Mouse (Mus musculus): ENCODE measurements around the gene Gm26992. TPM values are rescaled to one million over a fixed set of nuclear protein-coding genes. Genes with fewer than 3 reads are reported as not detected.

Gm26992 gene
- polyA plus RNA-seq, 2 experiments, result not detected

- peak overlapping the region; percentile 37 for H3K4me2 ChIP-seq (replicated peaks; ENCODE audit: low read depth, low read length, severe bottlenecking)
- 59% methylated on average over 17 of the region's 17 CpGs for WGBS
- H3K36me3 ChIP-seq (ENCODE audit: control insufficient read depth, insufficient read depth, low read length), result no peaks in the 10 kb centered on the region
- H3K27me3 ChIP-seq (ENCODE audit: control insufficient read depth, insufficient read depth, low read length), result no peaks in the 10 kb centered on the region
- no peaks in the 10 kb centered on the region for H3K4me1 ChIP-seq (ENCODE audit: control insufficient read depth, insufficient read depth, low read length)
- ATAC-seq (ENCODE audit: low FRiP score, low read depth) (peak; percentile 35; the same call in 1 of the 2 replicates), DNase-seq (ENCODE audit: low spot score) (peak; percentile 58)
- TF ChIP-seq POLR2A (IDR thresholded peaks at IDR 0.05; ENCODE audit: borderline replicate concordance, extremely low read depth, insufficient read depth, insufficient read length), result peak; percentile 77; the same call in 1 of the 2 replicates
- no peak overlapping the region for H3K27ac ChIP-seq (replicated peaks; ENCODE audit: low read depth, low read length)
- H3K9me3 ChIP-seq (ENCODE audit: control insufficient read depth, low read length), result no peaks in the 10 kb centered on the region
- no peak overlapping the region for H3K9ac ChIP-seq (ENCODE audit: low read depth, low read length, severe bottlenecking)
- H3K4me3 ChIP-seq (replicated peaks; ENCODE audit: low read length), result peak overlapping the region; percentile 40
These were observed 61.2 kb downstream of the Gm26992 start for GRCm38 (mm10) chrX:103483047-103483446.

DNA sequence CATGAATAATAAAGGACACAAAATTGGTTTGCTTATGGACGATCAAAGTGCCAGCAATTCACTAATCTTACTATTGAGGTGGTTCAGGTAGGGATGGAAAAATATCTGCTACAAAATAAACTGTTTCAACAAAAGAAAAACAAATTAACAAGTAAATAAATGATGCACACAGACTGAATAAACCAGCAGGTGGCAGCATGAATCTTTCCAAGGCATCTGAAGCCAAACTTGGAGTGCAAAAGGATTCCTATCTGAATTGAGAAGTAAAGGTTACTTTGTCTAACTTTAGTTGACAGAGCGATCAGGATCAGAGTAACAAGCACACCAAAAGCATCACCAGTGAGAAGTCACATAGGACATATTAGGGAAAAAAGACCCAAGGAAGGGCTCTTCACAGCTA, 62.2 kb downstream of the Gm26992 start:
- H3K4me3 ChIP-seq (replicated peaks; ENCODE audit: low read length), result no peak overlapping the region
- TF ChIP-seq POLR2A (IDR thresholded peaks at IDR 0.05; ENCODE audit: borderline replicate concordance, extremely low read depth, insufficient read depth, insufficient read length), result no peak
- H3K4me2 ChIP-seq (replicated peaks; ENCODE audit: low read depth, low read length, severe bottlenecking), result peak overlapping the region; percentile 37; the same call in 1 of the 2 replicates
- H3K4me1 ChIP-seq (ENCODE audit: control insufficient read depth, insufficient read depth, low read length), result no peaks in the 10 kb centered on the region
- no peaks in the 10 kb centered on the region for H3K27me3 ChIP-seq (ENCODE audit: control insufficient read depth, insufficient read depth, low read length)
- H3K9ac ChIP-seq (ENCODE audit: low read depth, low read length, severe bottlenecking), result no peak overlapping the region
- H3K27ac ChIP-seq (replicated peaks; ENCODE audit: low read depth, low read length), result no peak overlapping the region
- no peaks in the 10 kb centered on the region for H3K36me3 ChIP-seq (ENCODE audit: control insufficient read depth, insufficient read depth, low read length)
- H3K9me3 ChIP-seq (ENCODE audit: control insufficient read depth, low read length), result no peaks in the 10 kb centered on the region
- ATAC-seq (ENCODE audit: low FRiP score, low read depth), result no peak
- WGBS, result 40% methylated on average over 2 of the region's 2 CpGs
- peak; percentile 82 for DNase-seq (ENCODE audit: low spot score)

DNA sequence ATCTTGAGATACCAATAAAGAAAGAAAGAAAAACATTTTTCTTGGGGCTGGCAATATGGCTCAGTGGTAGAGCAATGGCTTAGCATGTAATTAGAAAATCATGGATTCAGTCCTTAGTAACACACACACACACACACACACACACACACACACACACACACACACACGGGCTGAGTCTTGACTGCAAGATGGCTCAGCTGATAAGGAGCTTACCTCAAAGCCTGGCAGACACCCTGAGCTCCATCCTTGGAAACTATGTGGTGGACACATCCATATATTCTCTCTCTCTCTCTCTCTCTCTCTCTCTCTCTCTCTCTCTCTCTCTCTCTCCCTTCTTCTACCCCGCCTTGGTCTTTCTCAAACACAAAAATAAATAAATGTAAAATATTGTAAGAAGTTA, 69.0 kb downstream of the Gm26992 start:
- Histone ChIP-seq H3K4me1 (ENCODE audit: control insufficient read depth, insufficient read depth, low read length) (peaks cover 8% of the 10 kb centered on the region; the same call in 1 of the 2 replicates), H3K9me3 (ENCODE audit: control insufficient read depth, low read length) (no peaks in the 10 kb centered on the region), H3K27me3 (ENCODE audit: control insufficient read depth, insufficient read depth, low read length) (no peaks in the 10 kb centered on the region), H3K4me2 (replicated peaks; ENCODE audit: low read depth, low read length, severe bottlenecking) (no peak overlapping the region), H3K4me3 (replicated peaks; ENCODE audit: low read length) (no peak overlapping the region), H3K9ac (ENCODE audit: low read depth, low read length, severe bottlenecking) (no peak overlapping the region), H3K27ac (replicated peaks; ENCODE audit: low read depth, low read length) (no peak overlapping the region), H3K36me3 (ENCODE audit: control insufficient read depth, insufficient read depth, low read length) (no peaks in the 10 kb centered on the region)
- no peak for DNase-seq (ENCODE audit: low spot score)
- WGBS, result 83% methylated on average over 2 of the region's 2 CpGs
- no peak for ATAC-seq (ENCODE audit: low FRiP score, low read depth)
- TF ChIP-seq POLR2A (IDR thresholded peaks at IDR 0.05; ENCODE audit: borderline replicate concordance, extremely low read depth, insufficient read depth, insufficient read length), result no peak

DNA sequence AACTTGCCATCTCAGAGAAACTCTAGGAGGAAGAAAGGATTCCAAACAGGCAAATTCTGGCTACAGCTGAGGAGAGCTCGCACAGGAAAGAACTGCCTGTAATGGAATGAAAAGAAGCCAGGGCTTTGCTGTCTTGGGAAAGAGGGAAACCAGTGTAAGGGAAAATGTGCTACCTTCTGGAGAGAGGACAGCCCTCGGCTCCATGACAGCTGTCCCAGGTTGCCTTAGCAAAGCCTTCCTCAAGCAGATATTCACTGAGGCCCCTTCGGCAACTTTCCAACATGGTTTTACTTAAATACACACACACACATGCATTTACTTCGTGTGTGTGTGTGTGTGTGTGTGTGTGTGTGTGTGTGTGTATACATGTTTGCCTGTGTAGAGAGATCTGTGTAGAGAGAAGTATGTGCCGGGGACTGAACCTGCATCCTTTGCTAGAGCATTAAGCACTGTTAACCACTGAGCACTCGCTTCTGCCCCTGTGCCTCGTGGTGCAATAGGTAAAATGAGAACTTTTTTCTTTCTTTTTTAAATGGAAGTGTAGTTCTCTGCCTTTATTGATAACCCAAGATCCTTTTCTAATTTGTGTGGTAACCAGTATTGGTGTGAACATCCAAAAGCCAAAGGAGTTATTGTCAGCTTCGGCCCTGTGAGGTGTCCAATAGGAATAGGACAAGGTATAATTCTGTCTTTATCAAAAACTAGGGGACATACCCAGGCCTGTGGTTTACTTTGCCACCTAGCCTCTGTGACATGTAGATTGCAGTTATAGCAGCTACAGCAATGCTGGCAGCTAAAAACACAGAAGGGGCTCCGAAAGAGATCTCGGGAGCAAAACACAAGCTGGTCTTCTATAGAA, 70.8 kb downstream of the Gm26992 start:
- Histone ChIP-seq H3K4me1 (ENCODE audit: control insufficient read depth, insufficient read depth, low read length) (peaks cover 8% of the 10 kb centered on the region; the same call in 1 of the 2 replicates), H3K9me3 (ENCODE audit: control insufficient read depth, low read length) (no peaks in the 10 kb centered on the region), H3K27me3 (ENCODE audit: control insufficient read depth, insufficient read depth, low read length) (no peaks in the 10 kb centered on the region), H3K4me2 (replicated peaks; ENCODE audit: low read depth, low read length, severe bottlenecking) (peak overlapping the region; percentile 53), H3K4me3 (replicated peaks; ENCODE audit: low read length) (peak overlapping the region; percentile 60), H3K27ac (replicated peaks; ENCODE audit: low read depth, low read length) (peak overlapping the region; percentile 92), H3K9ac (ENCODE audit: low read depth, low read length, severe bottlenecking) (peak overlapping the region; percentile 83), H3K36me3 (ENCODE audit: control insufficient read depth, insufficient read depth, low read length) (peaks cover 2% of the 10 kb centered on the region; the same call in 1 of the 2 replicates)
- WGBS, result 35% methylated on average over 10 of the region's 10 CpGs
- TF ChIP-seq POLR2A (IDR thresholded peaks at IDR 0.05; ENCODE audit: borderline replicate concordance, extremely low read depth, insufficient read depth, insufficient read length), result no peak
- no peak for DNase-seq (ENCODE audit: low spot score)
- peak; percentile 6; the same call in 1 of the 2 replicates for ATAC-seq (ENCODE audit: low FRiP score, low read depth)

- Histone ChIP-seq H3K4me2 (replicated peaks; ENCODE audit: low read depth, low read length, severe bottlenecking) (peak overlapping the region; percentile 53), H3K27me3 (ENCODE audit: control insufficient read depth, insufficient read depth, low read length) (no peaks in the 10 kb centered on the region), H3K4me3 (replicated peaks; ENCODE audit: low read length) (peak overlapping the region; percentile 60), H3K9me3 (ENCODE audit: control insufficient read depth, low read length) (no peaks in the 10 kb centered on the region), H3K27ac (replicated peaks; ENCODE audit: low read depth, low read length) (peak overlapping the region; percentile 92), H3K4me1 (ENCODE audit: control insufficient read depth, insufficient read depth, low read length) (peaks cover 8% of the 10 kb centered on the region; the same call in 1 of the 2 replicates), H3K9ac (ENCODE audit: low read depth, low read length, severe bottlenecking) (peak overlapping the region; percentile 83), H3K36me3 (ENCODE audit: control insufficient read depth, insufficient read depth, low read length) (peaks cover 2% of the 10 kb centered on the region; the same call in 1 of the 2 replicates)
- WGBS, result under 1% methylated on average over 45 of the region's 55 CpGs
- peak; percentile 59; the same call in 1 of the 2 replicates for TF ChIP-seq POLR2A (IDR thresholded peaks at IDR 0.05; ENCODE audit: borderline replicate concordance, extremely low read depth, insufficient read depth, insufficient read length)
- peak; percentile 96 for ATAC-seq (ENCODE audit: low FRiP score, low read depth)
- peak; percentile 83 for DNase-seq (ENCODE audit: low spot score)
These were observed 71.8 kb downstream of the Gm26992 start for GRCm38 (mm10) chrX:103493351-103494173.

Measured in limb, embryonic 14.5 days (tissue).